Mouse (Mus musculus): Measurements from ENCODE around the gene Slco1a4.

- TF ChIP-seq ZKSCAN1 (IDR thresholded peaks at IDR 0.05; ENCODE audit: low read depth, low read length) (no peak), GABPA (IDR thresholded peaks at IDR 0.05; ENCODE audit: low read depth, low read length) (no peak), MAX (IDR thresholded peaks at IDR 0.05; ENCODE audit: low read length) (no peak)
Measured at GRCm38 (mm10) chr6:141853616-141854015, 2.4 kb downstream of the Slco1a4 start.

All from MEL (cell line).